Mouse (Mus musculus) liver, adult 2 months (tissue): ENCODE measurements around the gene Nr3c2.

Source experiments
- CTCF ChIP-seq: fragments of 200-500 bp; IDR thresholded peaks from 2 replicates; pipeline ENCODE4 v1.5.1; 2011; ENCODE audit warnings: low read depth, low read length, control low read depth
- POLR2A ChIP-seq: fragments of 200-500 bp; IDR thresholded peaks from 2 replicates; pipeline ENCODE4 v1.6.1; 2011; ENCODE audit warnings: low read length, control low read depth; ENCODE audit not compliant: insufficient read depth; ENCODE audit errors: extremely low read depth

GRCm38 (mm10) chr8:77044849-77045248, 145.6 kb downstream of the Nr3c2 start:
- TF ChIP-seq CTCF (no peak), POLR2A (no peak)
